Mouse (Mus musculus) heart, postnatal 14 days (tissue): ENCODE results near the gene Agbl4. TPM values are rescaled to one million over a fixed set of nuclear protein-coding genes. Genes with fewer than 3 reads are reported as not detected.

Experiments used
- DNase-seq, 2 experiments: peaks; one replicate each; pipeline ENCODE4 v3.0.0; 2021 to 2022
- intact Hi-C: fragments of 180-260 bp; cut with DNase I; formaldehyde crosslinking; loops from one replicate; pipeline ENCODE4 v1.15.1; 2025
- total RNA-seq, 2 experiments: library from RNA; stranded (reverse); gene quantifications; 2 replicates each; pipeline ENCODE4 v1.2.3; 2021

The Agbl4 gene
- total RNA-seq, 2 experiments from 2014 or later, result 0.51 to 0.79 TPM

DNA sequence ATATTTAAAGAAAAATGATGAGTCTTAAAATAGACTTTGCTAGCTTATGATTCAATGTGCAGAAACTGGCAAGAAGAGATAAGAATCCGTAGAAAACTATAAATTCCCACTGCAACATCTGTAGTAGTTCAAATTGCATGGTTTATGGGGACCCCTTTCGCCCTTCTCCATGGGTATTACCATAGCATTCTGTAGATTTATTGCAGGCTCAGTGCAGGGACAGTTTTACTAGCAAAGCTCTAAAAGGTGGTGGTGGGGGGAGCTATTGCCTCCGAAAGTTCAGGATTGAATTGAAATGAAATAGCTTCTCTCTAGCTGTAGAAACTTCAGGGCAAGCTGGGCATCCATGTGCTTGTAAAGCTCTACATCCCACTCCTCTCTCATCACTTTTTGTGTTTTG lies 959.7 kb downstream of the Agbl4 start:
- DNase-seq, result no peak
- intact Hi-C loops, result no loop called here

DNA sequence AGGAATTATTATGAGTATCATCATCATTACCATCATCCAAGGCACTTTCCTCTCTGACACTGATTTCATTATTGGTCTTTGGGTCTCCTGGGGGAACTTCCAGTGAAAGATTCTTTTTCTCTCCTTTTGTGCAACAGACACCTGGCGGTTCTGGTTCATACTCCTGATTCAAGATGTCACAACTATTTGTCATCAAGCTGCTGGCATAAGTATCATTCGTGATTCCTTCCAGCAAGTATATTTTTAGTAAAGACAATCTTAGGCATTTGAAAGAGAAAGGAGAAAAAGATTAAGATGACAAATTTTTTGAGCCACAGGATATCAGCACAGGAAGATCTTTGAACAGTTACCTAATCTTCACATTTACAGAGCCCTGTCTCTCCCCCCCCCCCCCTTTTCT lies 966.7 kb downstream of the Agbl4 start:
- DNase-seq, result no peak
- intact Hi-C loops, result no loop called here

DNA sequence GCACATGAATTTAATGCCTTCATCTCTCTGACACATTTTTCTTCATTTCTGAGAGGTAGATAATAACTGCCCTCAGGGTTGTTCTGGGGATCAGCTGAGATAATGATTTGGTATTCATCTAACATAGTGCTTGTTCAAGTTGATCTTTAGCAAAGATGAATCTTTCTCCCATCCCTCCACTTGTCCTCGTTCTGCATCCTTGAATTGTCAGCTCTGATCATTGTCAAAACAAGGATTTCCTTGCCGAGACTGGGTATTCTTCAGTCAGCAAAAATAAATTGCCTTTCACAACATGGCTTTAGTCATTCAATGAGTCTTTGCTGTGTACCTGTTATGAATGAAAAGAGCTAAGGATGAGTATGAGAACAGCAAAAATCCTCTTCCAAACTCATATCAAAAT lies 970.3 kb downstream of the Agbl4 start:
- intact Hi-C loops, result no loop called here
- DNase-seq, result no peak

DNA sequence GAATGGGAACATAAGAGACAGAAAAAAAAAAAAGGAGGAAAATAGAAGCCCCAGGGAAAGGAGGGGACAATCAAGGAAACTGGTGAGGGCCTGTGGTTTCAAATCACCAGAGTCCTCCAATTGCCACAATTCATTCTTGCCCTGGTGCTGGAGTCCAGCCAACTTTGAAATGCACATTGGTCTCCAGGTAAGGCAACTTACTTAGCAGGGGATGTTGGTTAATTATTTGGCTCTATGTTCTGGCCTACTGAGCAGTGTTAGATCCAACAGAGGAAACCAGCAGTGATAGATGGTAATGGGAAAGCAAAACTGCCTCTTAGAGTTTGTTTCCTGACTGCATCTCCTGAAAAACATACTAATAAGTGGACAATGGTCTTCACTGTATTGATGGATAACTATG lies 979.7 kb downstream of the Agbl4 start:
- DNase-seq, result no peak
- intact Hi-C loops, result no loop called here

DNA sequence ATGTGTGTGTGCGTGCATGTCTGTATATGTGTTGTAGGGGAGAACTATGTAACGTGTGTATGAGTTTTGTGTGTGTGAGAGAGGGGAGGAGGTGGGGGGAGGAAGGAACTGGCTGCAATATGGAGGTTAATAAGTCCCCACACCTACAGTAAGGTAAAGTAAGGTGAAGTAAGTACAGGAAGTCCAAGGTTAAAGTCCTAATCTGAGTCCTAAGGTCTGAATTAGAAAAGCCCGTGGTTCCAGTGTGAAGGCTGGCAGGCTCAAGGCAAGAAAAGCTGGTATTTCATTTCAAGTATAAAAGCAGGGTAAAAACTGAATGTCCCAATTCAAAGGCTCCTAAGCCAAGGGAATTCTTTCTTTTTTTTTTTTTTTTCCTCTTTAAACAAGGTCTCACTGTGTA lies 980.6 kb downstream of the Agbl4 start:
- intact Hi-C loops, result no loop called here
- no peak for DNase-seq

DNA sequence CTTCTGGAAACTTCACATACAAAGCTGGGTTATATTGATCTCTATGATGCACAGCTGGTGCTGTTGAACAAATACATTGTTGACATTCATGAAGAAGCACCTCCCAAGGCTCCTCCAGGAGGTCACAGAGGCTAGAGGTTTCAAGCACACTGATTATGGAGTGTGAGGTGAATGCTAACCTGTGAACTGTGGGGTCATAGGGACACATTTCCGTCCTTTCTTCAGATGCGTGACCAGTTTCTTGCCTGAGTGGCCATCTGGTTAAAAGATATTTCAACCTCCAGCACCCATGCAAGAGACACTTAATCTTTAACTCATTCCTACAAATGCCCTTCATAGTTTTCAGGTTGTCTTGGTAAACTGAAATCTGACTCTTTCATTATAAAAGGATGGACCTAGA lies 985.6 kb downstream of the Agbl4 start:
- intact Hi-C loops, result no loop called here
- DNase-seq, result no peak

DNA sequence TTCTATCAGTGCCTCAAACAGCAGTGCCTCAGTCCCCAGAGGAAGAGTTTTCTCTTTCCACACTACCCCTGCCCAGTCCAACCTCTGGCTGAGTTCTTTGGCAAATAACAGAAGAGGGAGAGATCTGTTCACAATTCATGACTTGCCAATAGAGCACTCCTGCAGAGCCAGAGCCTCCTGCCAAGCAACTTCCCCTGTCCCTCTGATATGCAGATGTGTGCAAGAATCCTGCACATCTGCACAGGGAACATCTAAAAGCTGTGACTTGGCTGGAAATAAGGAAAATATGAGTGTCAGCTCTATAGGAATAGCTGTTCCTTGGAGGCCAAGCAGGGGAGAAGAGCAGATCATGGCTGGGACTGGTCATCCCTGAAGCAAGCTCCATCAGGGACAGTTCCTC lies 993.3 kb downstream of the Agbl4 start:
- DNase-seq, result peak in 1 of 2 experiments; percentile 3
- intact Hi-C loops, result no loop called here

DNA sequence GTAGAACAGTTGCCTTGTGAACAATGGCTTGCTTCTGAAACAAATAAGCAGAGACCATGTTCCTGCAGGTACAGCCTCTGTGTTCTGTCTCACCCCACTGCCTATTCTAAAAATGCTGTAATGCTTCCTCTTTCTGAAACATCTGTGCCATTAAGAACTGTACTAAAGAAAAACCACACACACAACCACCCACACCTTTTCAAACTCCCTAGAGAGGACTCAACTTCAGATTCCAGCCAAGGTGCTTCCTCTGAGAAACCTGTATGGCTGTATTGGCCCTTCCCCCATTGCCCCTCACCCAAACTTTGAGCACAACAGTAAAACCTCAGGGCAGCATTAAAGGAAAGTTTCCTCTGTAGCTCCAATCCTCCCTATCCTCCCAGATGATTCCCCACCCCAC lies 1002.3 kb downstream of the Agbl4 start:
- intact Hi-C loops, result no loop called here
- no peak for DNase-seq

DNA sequence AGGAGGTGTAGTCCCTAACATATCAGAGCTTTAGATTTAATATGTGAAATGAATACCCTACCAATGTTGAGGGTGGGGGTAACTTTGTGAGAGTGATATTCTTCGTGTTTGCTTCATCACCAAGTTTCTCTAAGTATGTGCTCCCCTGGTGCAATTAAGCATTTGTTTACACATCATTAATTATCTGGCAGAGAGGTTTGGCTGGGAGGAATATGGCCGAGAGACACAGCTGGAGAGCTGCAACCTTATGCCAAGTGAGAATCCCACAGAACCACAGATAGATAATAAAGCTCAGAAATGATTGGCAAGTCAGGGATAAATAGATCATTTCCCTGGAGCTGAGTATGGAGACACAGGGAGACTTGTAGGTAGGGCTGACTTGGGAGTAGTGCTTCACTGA lies 1003.2 kb downstream of the Agbl4 start:
- intact Hi-C loops, result no loop called here
- DNase-seq, result no peak

DNA sequence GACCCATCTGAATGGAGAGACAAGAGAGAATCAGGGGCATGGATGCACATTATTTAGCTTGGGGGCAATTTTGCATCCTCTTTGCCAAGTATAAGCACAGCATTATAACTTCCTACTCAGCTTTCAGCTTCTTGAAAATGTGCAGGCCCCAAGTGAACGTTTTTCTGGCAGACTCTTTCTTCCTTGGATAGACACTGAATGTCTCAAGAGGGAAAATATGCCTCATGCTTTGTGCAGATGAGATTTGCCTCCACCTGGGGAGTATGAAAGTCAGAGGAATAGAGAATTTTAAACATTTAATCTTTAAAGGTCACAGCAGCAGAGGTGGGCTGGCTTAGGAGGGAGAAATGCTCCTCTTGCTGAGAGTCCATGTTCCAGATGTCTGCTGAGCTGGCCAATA lies 1005.8 kb downstream of the Agbl4 start:
- no peak for DNase-seq
- intact Hi-C loops, result no loop called here

DNA sequence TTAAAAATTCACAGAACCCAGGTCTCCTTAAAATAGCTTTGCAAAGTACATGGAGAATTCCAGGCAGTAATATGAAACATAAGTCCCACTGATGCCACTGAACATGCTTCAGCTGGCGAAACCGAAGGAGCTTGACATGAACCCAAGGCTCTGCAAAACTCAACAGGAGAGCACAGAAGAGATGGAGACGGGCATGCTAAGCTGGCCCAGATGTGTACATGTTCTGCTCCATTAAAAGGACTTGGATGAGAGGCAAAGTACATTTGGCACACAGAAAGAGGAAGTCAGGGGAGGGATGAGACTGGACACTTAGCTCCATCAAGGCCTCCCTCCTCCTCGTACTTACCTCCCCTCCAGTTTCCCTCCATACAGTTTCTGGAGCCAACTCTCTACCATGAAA lies 1013.3 kb downstream of the Agbl4 start:
- DNase-seq, result no peak

DNA sequence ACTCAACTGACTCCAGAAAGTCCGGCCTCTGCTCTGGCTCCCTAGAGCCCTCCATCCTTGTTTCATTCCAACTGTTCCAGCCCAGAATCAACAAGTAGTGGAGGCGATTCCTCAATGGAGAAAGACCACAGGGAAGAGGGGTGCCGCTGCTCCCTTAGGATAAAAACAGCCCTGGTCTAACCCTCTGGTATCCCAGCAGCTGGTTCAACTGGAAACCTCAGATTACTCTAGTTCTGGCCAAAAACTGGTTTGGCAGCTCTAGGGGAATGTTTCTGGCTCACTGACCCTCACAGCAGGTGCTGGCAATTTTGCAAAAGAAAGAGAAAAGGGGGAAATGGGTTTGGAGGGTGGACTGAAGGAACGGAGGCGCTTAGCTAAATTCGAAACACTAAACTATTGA lies 1016.9 kb downstream of the Agbl4 start:
- intact Hi-C loops, result no loop called here
- peak in 1 of 2 experiments; percentile 27 for DNase-seq

More for the DNA sequence above, 1013.3 kb downstream of the Agbl4 start:
- intact Hi-C loops, result no loop called here

DNA sequence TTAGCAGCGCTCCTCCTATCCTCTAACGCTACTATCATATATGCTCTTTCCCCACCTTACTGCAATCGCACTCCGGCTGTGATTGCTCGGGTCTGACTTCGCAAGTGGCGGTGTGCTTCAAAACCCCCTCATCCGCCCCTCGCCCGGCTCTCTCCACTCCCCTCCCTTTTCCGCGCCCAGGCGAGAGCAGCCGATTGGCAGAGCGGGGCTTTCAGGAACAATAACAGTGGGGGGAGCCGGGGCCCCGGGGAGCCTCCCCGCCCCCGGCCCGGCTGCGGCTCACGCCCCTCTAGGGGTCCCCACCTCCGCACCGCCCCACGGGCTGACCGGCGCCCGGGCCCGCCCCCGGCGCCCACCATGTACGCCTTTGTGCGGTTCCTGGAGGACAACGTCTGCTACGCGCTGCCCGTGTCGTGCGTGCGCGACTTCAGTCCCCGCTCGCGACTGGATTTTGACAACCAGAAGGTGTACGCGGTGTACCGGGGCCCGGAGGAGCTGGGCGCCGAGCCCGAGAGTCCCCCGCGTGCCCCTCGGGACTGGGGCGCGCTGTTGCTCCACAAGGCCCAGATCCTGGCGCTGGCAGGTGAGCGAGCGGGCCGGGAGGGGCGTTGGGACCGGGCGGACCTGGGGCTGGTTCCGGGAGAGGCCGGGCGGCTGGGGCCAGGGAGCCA lies 1017.5 kb downstream of the Agbl4 start, which contains the start of gene Bend5:
TSS of gene Bend5 (plus strand) at position 189 of the 671 bp plus-strand sequence.
- DNase-seq, result peak; percentile 64 to 72
- intact Hi-C loops, result no loop called here

DNA sequence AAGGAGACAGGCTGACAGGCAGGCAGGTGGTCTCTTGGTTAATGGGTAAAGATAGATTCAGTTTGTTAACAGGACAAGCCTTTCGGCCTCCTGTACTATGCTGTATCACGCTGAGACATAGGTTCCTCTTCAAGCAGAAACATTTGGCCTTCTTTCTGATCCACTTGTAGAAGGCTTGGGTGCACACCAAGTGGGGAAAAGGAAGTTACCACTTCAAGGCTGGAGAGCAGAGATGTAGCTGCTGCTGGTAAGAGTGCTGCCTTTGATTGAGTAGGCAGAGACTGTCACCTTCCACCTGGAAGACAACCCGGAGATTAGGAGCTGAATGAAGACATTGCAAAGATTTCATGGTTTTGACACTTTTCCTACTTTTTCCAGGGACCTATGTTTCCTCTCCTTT lies 1018.7 kb downstream of the Agbl4 start:
- DNase-seq, result no peak
- intact Hi-C loops, result no loop called here

DNA sequence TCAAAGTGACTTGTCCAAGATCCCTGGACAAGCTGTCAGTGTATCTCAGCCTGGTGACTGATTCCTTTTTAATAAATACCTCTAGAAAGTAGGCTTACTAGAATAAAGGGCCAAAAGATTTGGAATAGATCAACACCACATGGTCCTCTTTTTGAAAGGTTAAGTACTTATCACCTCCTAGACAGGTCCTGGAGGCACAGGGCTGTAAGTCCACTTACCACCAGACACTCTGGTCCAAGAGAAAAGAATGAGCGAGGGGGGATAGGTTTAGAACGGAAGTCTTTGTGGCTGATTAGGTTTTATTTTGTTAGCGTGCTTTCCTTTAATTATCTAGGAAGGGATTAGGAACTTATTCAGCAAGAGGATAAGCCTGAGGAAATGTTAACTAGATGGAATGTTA lies 1019.1 kb downstream of the Agbl4 start:
- intact Hi-C loops, result no loop called here
- DNase-seq, result no peak

DNA sequence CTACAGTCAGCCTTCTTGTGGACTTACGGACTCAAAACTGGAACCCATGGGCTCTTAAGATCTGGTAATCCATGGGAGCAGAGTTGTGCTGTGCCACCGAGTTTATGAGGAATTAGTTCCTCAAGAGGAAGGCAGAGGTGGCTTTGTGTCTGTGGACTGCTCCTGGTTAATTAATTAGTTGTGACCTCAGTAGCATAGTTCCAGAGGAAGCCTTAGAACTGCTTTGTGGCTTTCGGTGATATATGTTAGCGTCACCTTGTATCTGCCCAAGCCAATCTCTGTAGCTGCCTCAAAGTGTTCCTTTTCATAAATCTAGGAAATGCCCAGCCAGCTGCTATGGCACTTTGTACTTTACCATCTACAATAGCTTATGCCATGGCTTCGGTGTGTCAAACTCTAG lies 1020.3 kb downstream of the Agbl4 start:
- intact Hi-C loops, result no loop called here
- no peak for DNase-seq

DNA sequence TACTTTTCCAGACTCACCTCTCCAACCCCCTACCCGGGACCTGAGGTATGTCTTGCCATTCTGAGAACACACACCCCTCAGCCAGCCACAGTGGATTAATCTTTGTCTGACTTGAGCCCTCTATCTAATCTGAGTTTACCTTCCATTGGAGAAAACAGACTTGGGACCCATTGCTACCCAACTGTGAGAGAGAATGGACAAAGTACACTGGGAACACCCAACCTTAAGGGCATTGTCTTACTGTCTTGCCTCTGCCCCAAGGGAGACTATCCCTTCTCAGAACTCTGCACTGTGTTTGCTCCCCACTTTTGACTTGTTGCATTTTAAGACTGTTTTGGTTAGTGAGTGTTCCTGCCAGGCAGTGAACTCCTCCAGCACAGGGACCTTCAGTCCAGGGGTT lies 1022.0 kb downstream of the Agbl4 start:
- DNase-seq, result no peak
- intact Hi-C loops, result no loop called here

DNA sequence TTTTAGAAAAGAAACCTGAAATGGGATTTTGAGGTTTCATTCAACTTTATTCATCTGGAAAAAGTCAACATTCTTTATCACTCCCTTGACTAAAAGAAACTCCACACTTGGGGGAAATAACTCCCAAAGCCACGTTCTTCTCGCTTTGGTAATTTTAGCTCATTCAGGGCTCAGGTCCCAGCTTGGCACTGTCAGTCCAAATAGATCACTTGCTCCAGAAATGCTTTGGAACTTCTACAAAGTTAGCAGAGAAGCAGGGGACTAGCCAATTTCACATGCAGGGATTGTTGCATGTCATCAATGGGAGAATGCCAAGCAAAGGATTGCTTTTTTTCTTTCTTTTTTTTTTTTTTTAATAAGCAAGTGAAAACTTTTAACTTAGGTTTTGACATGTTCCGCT lies 1022.6 kb downstream of the Agbl4 start:
- DNase-seq, result peak; percentile 17 to 44
- intact Hi-C loops, result no loop called here

DNA sequence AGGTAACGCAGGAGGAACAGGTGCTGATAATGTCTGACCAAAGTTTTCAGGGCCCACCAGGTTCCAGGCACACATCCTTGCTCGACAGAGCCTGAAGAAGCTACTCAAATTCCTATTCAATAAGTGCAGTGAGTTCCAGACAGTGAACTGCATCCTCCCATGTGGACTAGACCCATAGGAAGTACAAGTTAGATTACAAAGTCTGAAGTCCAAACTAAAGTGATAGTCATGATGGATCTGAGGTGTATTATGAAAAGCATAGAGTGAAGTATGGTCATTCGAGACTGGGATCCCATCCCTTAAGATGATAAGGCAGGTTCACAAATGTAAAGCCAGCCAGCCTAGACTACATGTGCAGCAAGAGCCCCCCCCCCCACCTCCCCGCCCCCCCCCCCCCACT lies 1023.5 kb downstream of the Agbl4 start:
- intact Hi-C loops, result no loop called here
- DNase-seq, result no peak

DNA sequence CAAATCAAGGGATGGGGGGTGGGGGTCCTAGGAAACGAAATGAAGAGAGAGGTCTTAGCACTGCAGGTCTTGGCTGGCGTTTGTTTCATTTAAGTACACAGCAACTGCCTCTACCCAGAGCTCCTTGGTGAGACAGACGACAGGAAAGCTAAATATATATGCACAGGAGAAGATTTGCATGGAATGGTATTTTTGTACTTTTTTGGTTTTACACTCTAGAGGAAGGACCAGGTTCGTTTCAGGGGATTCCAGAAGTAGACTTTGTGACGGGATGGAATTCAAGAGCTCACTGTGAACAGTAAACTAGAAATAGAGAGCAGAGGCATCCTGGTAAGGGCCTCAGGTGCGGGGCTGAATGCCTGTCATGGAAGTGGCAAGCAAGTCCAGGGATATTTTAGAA lies 1024.3 kb downstream of the Agbl4 start:
- DNase-seq, result no peak
- intact Hi-C loops, result no loop called here

DNA sequence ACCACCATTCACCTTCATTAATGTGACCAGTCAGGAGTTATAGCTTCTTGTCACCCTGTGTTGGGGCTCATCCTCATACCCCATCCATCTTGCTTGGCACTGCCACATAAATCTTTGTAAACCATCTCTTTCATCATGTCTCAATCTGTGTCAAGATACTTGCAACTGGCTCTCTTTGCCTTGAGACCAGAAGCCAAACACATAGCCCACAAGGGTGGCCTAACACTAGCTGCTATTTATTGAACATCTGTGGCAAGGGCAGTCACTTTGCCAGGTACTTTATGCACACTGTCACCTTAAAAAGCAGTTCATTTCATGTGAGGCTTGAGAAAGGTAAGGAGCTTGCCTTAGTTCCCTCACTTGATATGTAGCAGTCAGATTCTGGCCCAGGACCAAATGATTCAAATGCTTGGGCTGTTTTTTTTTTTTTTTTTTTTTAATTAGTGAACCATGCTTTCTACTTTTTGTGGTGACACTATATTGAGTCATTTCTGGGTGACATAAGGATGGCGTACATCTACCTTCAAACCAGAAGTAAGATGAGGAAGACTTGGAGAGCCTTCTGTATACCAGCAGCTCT lies 1027.0 kb downstream of the Agbl4 start:
- intact Hi-C loops, result no loop called here
- DNase-seq, result no peak

DNA sequence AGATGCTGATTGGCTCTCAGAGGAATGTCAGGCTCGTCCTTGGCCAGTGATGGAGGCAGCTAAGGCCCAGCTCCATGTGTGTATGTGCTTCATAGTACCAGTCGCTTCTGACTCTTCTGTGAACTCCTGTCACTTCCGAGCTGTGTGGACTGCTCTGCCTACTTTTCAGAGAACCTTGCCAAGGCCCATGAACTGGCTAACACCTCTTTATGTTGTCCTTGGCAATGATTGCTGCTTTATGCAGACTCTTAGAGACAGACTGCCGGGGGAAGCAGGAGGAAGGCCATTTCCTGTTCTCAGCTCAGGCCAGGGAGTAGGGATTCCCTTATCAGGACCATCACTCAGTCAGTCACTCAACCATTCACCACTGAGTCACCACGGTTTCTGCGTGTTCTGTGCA lies 1027.7 kb downstream of the Agbl4 start:
- intact Hi-C loops, result no loop called here
- DNase-seq, result no peak

DNA sequence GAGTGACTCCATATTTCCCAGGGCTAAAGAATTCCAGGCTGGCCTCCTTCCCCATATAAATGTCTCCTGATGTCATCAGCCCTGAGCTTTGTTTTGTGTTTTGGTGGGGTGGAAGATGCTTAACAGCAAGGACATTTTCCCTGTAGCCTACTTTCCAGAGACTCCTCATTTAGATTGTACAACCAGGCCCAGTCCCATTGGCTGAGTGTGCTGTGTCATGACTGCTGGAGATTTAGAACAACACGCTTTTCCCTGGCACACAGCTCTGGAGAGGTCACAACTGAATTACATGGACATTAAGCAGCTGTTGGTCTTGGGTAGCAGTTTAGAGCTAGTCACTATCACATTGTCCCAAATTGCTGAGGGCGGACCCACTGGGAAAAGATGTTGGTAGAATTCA lies 1033.7 kb downstream of the Agbl4 start:
- intact Hi-C loops, result no loop called here
- DNase-seq, result peak; percentile 49
